Mouse (Mus musculus) kidney, adult 2 months (tissue): Measurements from ENCODE around the gene Sema5a. TPM values are rescaled to one million over a fixed set of nuclear protein-coding genes. Genes with fewer than 3 reads are reported as not detected.

Source experiments
- DNase-seq: peaks from one replicate; pipeline ENCODE4 v3.0.0; 2021
- H3K27ac ChIP-seq: fragments of 200-500 bp; 2 replicates; pipeline ENCODE4 v1.5.1; 2012; ENCODE audit warnings: low read depth, low read length, control low read depth, inconsistent platforms; ENCODE audit not compliant: insufficient read depth
- H3K27me3 ChIP-seq: fragments of 200-500 bp; replicated peaks from 2 replicates; pipeline ENCODE4 v1.6.1; 2012; ENCODE audit warnings: mild to moderate bottlenecking, moderate library complexity, low read length, inconsistent platforms; ENCODE audit not compliant: control insufficient read depth, insufficient read depth
- H3K36me3 ChIP-seq: fragments of 200-500 bp; 2 replicates; pipeline ENCODE4 v1.6.1; 2012; ENCODE audit warnings: mild to moderate bottlenecking, moderate library complexity, low read length, inconsistent platforms; ENCODE audit not compliant: control insufficient read depth, insufficient read depth
- H3K4me1 ChIP-seq: fragments of 200-500 bp; 2 replicates; pipeline ENCODE4 v1.6.1; 2011; ENCODE audit warnings: low read length; ENCODE audit not compliant: control insufficient read depth, insufficient read depth
- H3K4me3 ChIP-seq: fragments of 200-500 bp; 2 replicates; pipeline ENCODE4 v1.5.1; 2011; ENCODE audit warnings: mild to moderate bottlenecking, low read depth, low read length, control low read depth; ENCODE audit not compliant: insufficient read depth
- CTCF ChIP-seq: fragments of 200-500 bp; conservative IDR thresholded peaks from 2 replicates; pipeline ENCODE4 v1.5.1; 2011; ENCODE audit warnings: low read depth, mild to moderate bottlenecking, control low read depth, low read length, moderate library complexity, mixed read lengths; ENCODE audit not compliant: insufficient read depth, insufficient read length
- POLR2A ChIP-seq: fragments of 200-500 bp; IDR thresholded peaks from one replicate; pipeline ENCODE4 v1.6.1; 2011; ENCODE audit warnings: low read depth, low read length, control low read depth
- WGBS: fragments of 180-500 bp; shearing (Covaris S2); methylation state at CpG from one replicate; pipeline ENCODE4 v1.1.7; 2018; 5-methylcytosine and 5-hydroxymethylcytosine counted together
- polyA plus RNA-seq: library from polyadenylated mRNA; depleted of rRNA; stranded (reverse); fragments of >200 nt; gene quantifications from 2 replicates; pipeline ENCODE4 v1.2.3, GENCODE M21; 2012

The Sema5a gene
- polyA plus RNA-seq, 1 experiment, result 11.6 TPM

DNA sequence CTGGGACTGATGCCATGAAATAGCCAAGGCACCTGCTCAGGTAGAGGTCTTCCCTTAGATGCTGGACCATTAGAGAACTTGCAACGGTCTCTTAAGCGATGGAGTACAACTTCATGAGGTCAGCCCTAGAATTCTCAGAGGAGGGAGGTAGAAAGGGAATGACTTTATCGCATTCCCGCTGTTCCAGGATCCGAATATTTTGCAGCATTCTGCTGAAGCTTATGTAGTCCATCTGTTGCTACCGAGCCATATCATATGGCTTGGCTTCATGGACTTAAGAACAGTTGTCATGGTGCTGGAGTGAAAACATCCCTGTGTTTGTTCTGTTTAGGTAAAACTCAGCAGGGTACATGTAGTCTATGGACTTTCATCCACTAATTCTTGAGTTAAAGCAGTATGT lies 369.1 kb downstream of the Sema5a start:
- H3K27ac ChIP-seq, result no peak overlapping the region
- TF ChIP-seq POLR2A (no peak), CTCF (no peak)
- no peaks in the 10 kb centered on the region for H3K27me3 ChIP-seq
- H3K4me3 ChIP-seq, result no peak overlapping the region
- H3K4me1 ChIP-seq, result no peaks in the 10 kb centered on the region
- WGBS, result 93% methylated on average over 6 of the region's 6 CpGs
- no peak for DNase-seq
- H3K36me3 ChIP-seq, result no peaks in the 10 kb centered on the region; the same call in 1 of the 2 replicates

DNA sequence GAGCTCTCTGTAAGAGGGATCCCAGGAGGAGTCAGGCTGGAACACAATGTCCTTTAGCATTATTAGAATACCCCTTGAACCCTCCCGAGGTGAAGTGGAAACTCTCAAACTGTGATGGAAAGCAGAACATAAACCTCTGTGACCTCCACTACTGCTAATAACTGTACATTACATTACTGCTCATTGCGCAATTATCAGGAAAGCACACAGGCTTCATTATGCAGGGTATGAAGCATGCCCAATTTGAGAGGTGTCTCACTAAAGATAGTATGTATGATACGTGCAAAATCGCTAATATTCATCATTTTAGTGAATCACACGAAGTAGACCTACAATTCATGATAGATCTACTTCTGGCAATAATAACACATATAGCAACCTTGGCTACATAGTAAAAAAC lies 371.2 kb downstream of the Sema5a start:
- DNase-seq, result no peak
- WGBS, result 79% methylated on average over 5 of the region's 5 CpGs
- H3K4me1 ChIP-seq, result no peaks in the 10 kb centered on the region
- no peak overlapping the region for H3K4me3 ChIP-seq
- H3K36me3 ChIP-seq, result no peaks in the 10 kb centered on the region; the same call in 1 of the 2 replicates
- H3K27me3 ChIP-seq, result no peaks in the 10 kb centered on the region
- no peak for TF ChIP-seq POLR2A
- TF ChIP-seq CTCF, result no peak
- H3K27ac ChIP-seq, result no peak overlapping the region

DNA sequence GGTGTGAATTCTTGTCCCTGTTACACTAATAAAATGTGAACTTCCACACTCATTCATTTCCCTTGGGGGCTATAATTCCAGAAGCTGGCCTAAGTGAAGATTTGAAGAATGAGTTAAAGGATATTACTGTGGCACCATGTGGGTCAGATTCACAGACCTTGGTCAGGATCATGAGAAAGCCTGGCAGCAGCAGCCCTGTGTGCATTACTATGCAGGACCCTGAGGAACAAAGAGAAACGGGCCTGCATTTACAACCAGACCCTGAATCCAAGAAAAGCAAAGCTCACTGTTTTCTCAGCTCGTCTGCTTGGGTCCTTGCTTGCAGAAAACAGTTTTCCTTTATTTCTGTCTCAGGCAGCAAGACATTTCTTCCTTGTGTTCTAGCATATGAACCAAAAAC lies 374.6 kb downstream of the Sema5a start:
- no peak for DNase-seq
- WGBS, result 69% methylated on average over 2 of the region's 2 CpGs
- H3K4me3 ChIP-seq, result no peak overlapping the region
- H3K27me3 ChIP-seq, result no peaks in the 10 kb centered on the region
- H3K36me3 ChIP-seq, result no peaks in the 10 kb centered on the region
- no peak overlapping the region for H3K27ac ChIP-seq
- TF ChIP-seq CTCF (no peak), POLR2A (no peak)
- no peaks in the 10 kb centered on the region; the same call in 1 of the 2 replicates for H3K4me1 ChIP-seq

DNA sequence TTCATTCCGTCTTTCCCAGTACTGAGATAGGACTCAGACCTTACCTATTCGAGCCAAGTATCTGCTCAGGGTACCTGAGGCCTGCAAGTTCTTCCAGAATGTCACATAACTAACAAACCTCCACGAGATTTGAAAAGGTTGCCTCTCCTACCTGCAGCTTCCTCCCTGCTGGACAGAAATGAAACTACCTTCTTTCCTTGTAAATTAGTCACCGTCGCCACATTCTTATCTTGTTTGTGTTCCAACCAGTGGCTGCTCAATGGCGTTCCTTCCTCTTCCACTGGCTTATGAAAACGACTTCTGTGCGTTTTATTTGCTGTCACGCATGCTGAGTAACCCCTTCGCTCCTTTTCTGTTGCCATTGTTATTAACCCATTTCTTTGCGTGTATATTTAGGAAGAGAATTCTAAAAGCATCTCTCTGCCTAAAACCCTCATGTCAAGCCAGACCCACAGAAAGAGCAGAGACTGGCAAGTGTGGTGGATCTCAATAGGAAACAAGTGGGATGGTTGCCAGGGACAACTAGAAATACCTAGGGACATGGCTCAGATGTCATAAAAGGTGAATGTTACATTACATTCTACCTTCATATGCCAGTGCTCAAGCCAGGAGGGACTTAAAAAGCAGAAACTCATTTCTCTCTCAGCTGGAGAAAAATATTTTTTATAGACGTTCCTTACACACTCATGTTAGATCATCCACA lies 378.6 kb downstream of the Sema5a start:
- no peaks in the 10 kb centered on the region; the same call in 1 of the 2 replicates for H3K4me1 ChIP-seq
- DNase-seq, result no peak
- no peaks in the 10 kb centered on the region for H3K36me3 ChIP-seq
- no peak overlapping the region for H3K27ac ChIP-seq
- no peaks in the 10 kb centered on the region for H3K27me3 ChIP-seq
- 65% methylated on average over 12 of the region's 12 CpGs for WGBS
- TF ChIP-seq CTCF (no peak), POLR2A (no peak)
- no peak overlapping the region for H3K4me3 ChIP-seq

DNA sequence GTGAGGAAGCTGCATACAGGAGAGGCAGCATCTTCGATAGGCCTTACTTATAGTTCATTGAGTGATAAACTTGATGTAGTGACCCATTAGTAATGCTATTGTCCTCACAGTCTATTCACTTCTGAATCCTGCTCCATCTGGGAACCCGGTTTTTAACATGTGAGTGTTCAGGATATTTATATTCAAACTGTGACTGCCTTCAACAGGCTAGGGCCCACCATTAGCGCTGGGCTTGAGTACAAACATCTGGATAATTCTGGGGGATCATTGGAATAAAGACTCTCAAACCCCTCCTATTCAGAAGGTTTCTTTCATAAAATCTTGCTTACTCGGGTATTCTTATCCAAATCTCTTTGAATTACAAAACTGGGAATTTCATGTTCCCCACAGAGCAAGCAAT lies 379.5 kb downstream of the Sema5a start:
- 87% methylated on average over 4 of the region's 4 CpGs for WGBS
- Histone ChIP-seq H3K27me3 (no peaks in the 10 kb centered on the region), H3K4me1 (no peaks in the 10 kb centered on the region; the same call in 1 of the 2 replicates), H3K4me3 (no peak overlapping the region), H3K36me3 (no peaks in the 10 kb centered on the region), H3K27ac (no peak overlapping the region)
- no peak for TF ChIP-seq CTCF
- no peak for TF ChIP-seq POLR2A
- DNase-seq, result no peak

DNA sequence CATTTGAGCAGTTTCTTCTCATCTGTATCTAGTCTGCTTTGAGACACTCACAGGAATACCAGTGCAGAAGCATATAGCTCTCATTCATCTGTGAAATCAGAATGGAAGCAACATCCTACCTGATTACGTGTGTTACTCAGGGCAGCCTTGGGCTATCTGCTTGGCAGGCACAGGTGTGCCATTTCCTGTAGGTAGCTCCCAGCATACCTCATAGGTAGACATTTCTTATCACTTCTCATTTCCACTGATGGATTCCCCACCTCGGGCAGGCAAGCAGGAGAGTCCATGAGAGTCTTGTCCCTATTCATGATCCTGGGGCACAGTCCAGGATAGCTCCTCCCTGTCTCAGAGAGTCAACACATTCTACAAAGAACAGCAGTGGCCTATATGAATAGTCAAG lies 381.4 kb downstream of the Sema5a start:
- Histone ChIP-seq H3K36me3 (no peaks in the 10 kb centered on the region), H3K4me1 (no peaks in the 10 kb centered on the region; the same call in 1 of the 2 replicates), H3K27me3 (no peaks in the 10 kb centered on the region), H3K4me3 (no peak overlapping the region), H3K27ac (no peak overlapping the region)
- no peak for DNase-seq
- WGBS, result 90% methylated on average over 2 of the region's 2 CpGs
- no peak for TF ChIP-seq POLR2A
- no peak for TF ChIP-seq CTCF

DNA sequence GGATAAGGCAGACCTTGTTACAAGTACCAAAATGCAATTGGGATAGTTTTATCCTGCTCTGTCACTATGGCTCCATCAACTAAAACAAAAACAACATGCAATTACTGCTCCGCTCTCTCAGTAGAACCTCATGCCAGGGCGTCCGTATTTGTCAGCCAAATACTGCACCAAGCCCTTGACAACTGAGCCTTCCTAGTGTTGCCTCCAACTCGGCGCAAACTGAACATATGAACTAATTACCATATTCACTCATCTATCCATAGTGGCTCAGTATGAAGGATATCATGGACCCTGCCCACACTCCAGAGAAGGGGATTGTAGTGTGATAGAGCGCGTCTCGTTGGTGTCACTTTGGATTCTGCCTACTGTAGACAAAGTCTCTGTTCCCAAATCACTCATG lies 389.1 kb downstream of the Sema5a start:
- peaks cover 4% of the 10 kb centered on the region; the same call in 1 of the 2 replicates for H3K4me1 ChIP-seq
- H3K36me3 ChIP-seq, result no peaks in the 10 kb centered on the region; the same call in 1 of the 2 replicates
- DNase-seq, result no peak
- 96% methylated on average over 8 of the region's 8 CpGs for WGBS
- H3K27me3 ChIP-seq, result no peaks in the 10 kb centered on the region
- H3K27ac ChIP-seq, result no peak overlapping the region
- no peak overlapping the region for H3K4me3 ChIP-seq
- TF ChIP-seq CTCF (no peak), POLR2A (no peak)
